Mouse (Mus musculus) erythroid progenitor cell, adult 5-6 weeks (primary cell): ENCODE data around the gene Lrrc37a. TPM values are rescaled to one million over a fixed set of nuclear protein-coding genes. Genes with fewer than 3 reads are reported as not detected.

ENCODE experiments used
- ATAC-seq: replicated peaks from 2 replicates; pipeline ENCODE4 v1.8.0; 2016; ENCODE audit warnings: moderate number of reproducible peaks, mild to moderate bottlenecking, moderate TSS enrichment, inconsistent platforms; ENCODE audit not compliant: poor library complexity, low FRiP score, severe bottlenecking
- total RNA-seq, 2 experiments: library from RNA; stranded (forward) in 1 of 2; stranded (reverse) in 1 of 2; fragments of 150-400 nt in 1 of 2; fragments of 186-747, 209-891 nt in 1 of 2; gene quantifications; 2 replicates each; pipeline versions ENCODE4 v1.2.3 to v1.2.4; 2015 to 2017; ENCODE audit warnings: low replicate concordance in 2 of 2

Lrrc37a gene
- total RNA-seq, 2 experiments from 2014 or later: not detected

DNA sequence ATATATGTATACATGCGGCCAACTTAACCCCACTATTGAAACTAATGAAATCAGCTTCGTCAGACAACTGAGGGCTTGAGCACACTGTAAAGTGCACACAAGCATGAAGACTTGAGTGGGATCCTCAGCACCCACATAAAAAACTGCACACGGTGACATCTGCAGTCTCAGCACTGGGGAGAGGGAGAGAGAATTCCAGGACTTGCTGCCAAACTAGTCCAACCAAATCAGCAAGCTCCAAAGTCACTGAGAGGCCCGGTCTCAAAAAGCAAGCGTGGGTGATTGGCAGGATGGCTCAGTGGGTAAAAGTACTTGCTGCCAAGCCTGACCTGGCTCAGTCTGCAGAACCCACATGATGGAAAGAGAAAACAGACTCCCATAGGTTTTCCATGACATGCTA is 101.7 kb downstream of the Lrrc37a start:
- no peak for ATAC-seq

GRCm38 (mm10) chr11:103402198-103402597 is 102.2 kb downstream of the Lrrc37a start:
- 0 out of 2 replicates have a peak, but pooled peaks have one; percentile 38 for ATAC-seq

Other genes with a start within 250 kb of the Lrrc37a start
- 2.9 and 3.8 TPM in 2 replicates for gene Map3k14, start 237.1 kb downstream of the Lrrc37a start, total RNA-seq (2015; ENCODE audit: low replicate concordance)
- 0.51 and 3.8 TPM in 2 replicates for gene Map3k14, start 237.1 kb downstream of the Lrrc37a start, total RNA-seq (2017; ENCODE audit: low replicate concordance)
- gene Arhgap27, start 140.9 kb downstream of the Lrrc37a start, total RNA-seq (2015; ENCODE audit: low replicate concordance): 2.1 and 7.6 TPM in 2 replicates
- gene Arhgap27, start 140.9 kb downstream of the Lrrc37a start, total RNA-seq (2017; ENCODE audit: low replicate concordance): 3.0 and 4.8 TPM in 2 replicates
- gene Plekhm1, start 91.9 kb downstream of the Lrrc37a start, total RNA-seq (2015; ENCODE audit: low replicate concordance): 15.1 and 18.0 TPM in 2 replicates
- 4.2 and 5.5 TPM in 2 replicates for gene Plekhm1, start 91.9 kb downstream of the Lrrc37a start, total RNA-seq (2017; ENCODE audit: low replicate concordance)
- gene Gm884, start 116.5 kb upstream of the Lrrc37a start, total RNA-seq (2015; ENCODE audit: low replicate concordance): not detected in 2 replicates
- not detected in 2 replicates for gene Gm884, start 116.5 kb upstream of the Lrrc37a start, total RNA-seq (2017; ENCODE audit: low replicate concordance)
- gene Lyzl6, start 134.3 kb upstream of the Lrrc37a start, total RNA-seq (2015; ENCODE audit: low replicate concordance): not detected in 2 replicates
- gene Lyzl6, start 134.3 kb upstream of the Lrrc37a start, total RNA-seq (2017; ENCODE audit: low replicate concordance): not detected in 2 replicates
- gene Rprml, start 145.0 kb upstream of the Lrrc37a start, total RNA-seq (2015; ENCODE audit: low replicate concordance): not detected in 2 replicates
- gene Rprml, start 145.0 kb upstream of the Lrrc37a start, total RNA-seq (2017; ENCODE audit: low replicate concordance): not detected in 2 replicates
- gene Gosr2, start 193.3 kb upstream of the Lrrc37a start, total RNA-seq (2015; ENCODE audit: low replicate concordance): 13.0 and 16.3 TPM in 2 replicates
- gene Gosr2, start 193.3 kb upstream of the Lrrc37a start, total RNA-seq (2017; ENCODE audit: low replicate concordance): 14.8 and 15.2 TPM in 2 replicates
- gene Wnt9b, start 245.2 kb upstream of the Lrrc37a start, total RNA-seq (2015; ENCODE audit: low replicate concordance): not detected in 2 replicates
- not detected in 2 replicates for gene Wnt9b, start 245.2 kb upstream of the Lrrc37a start, total RNA-seq (2017; ENCODE audit: low replicate concordance)